Mouse (Mus musculus) mouse trophoblast stem cell (cell line): ENCODE measurements around the gene Prss56.

Experiments used
- in situ Hi-C, 2 experiments: fragments of 300-500 bp; cut with MseI, MboI; formaldehyde crosslinking; loops; 2 replicates in 1 of 2; 3 replicates in 1 of 2; pipeline ENCODE4 v1.15.1; 2025

Gene Prss56

GRCm38 (mm10) chr1:87227160-87227550 is 44.0 kb downstream of the Prss56 start:
- in situ Hi-C loops: no loop called here

DNA sequence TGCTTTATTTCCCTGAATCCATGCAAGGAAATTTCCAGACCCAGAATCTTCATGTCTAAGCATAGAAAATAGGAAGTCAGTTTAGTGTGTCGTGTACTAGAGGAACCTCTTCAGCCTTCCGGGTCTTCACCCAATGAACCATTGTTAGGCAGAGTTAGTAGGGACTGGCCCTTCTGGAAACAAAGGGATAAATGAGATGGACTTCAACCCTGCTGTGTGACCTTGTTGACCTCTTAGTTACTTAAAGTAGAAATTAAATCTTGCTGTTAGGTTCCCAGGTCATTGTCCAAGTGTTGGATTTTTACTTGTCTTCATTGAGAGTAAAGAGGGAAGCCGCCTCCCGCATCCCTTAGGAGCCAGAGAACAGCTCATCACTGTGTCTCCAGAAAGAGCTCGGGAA is 47.5 kb downstream of the Prss56 start:
- in situ Hi-C loops: no loop called here

GRCm38 (mm10) chr1:87232197-87232596 is 49.1 kb downstream of the Prss56 start:
- in situ Hi-C loops: no loop called here
